Mouse (Mus musculus): ENCODE results near the gene Thap3.

The Thap3 gene

DNA sequence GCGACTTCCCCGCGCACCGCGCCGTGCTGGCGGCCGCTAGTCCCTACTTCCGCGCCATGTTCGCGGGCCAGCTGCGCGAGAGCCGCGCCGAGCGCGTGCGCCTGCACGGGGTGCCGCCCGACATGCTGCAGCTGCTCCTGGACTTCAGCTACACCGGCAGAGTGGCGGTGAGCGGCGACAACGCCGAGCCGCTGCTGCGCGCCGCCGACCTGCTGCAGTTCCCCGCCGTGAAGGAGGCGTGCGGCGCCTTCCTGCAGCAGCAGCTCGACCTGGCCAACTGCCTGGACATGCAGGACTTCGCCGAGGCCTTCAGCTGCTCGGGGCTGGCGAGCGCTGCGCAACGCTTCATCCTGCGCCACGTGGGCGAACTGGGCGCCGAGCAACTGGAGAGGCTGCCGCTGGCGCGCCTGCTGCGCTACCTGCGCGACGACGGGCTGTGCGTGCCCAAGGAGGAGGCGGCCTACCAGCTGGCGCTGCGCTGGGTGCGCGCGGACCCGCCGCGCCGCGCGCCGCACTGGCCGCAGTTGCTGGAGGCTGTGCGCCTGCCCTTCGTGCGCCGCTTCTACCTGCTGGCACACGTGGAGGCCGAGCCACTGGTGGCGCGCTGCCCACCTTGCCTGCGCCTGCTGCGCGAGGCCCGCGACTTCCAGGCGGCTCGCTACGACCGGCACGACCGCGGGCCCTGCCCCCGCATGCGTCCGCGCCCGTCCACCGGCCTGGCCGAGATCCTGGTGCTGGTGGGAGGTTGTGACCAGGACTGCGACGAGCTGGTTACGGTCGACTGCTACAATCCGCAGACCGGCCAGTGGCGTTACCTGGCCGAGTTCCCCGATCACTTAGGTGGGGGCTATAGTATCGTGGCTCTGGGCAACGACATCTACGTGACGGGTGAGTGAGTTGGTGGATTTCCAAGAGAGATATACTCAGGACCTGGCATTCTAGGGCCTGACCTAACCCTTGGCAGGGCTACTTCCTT is 20.6 kb upstream of the Thap3 start:
- DNase-seq (ENCODE audit: low spot score) = peak; percentile 71

DNA sequence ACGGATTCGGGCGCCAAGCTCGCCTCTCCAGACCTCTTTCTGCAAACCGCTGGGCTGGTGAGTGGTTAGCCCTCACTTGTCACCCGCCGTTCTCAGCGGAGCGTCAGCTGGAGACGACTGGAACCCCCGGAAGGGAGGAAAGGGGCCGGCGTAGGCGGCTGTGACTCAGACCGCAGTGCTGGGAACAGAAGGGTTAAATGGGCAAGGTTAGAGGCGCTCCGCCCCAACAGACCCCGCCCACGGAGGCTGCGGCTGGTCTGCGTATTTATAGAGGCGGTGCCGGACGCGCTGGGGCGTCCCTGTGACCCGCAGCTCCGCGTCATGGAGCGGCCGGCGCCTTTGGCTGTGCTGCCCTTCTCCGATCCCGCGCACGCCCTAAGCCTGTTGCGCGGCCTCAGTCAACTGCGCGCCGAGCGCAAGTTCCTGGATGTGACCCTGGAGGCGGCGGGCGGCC is 19.9 kb upstream of the Thap3 start, which contains the start of gene Klhl21:
Klhl21 (plus strand) TSS at position 182 of the 454 bp plus-strand sequence.
- peak; percentile 96 for DNase-seq (ENCODE audit: low spot score)

DNA sequence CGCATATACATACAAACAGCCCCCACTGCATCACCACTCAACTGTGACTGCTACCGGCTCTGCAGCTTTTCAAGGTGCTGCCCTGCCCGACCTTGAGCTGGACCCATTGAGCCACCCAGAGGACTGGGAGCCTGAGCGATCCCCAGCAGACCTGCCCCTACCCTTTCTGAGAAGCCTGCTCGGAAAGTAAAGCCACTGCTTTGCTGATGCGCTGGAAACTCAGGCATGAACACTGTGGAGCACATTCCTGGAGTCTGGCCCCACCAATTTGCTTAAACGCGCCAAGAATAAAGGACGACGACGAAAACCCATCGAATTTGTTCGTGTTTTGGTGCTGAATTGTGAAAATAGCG is 19.3 kb upstream of the Thap3 start:
- DNase-seq (ENCODE audit: low spot score) = no peak

DNA sequence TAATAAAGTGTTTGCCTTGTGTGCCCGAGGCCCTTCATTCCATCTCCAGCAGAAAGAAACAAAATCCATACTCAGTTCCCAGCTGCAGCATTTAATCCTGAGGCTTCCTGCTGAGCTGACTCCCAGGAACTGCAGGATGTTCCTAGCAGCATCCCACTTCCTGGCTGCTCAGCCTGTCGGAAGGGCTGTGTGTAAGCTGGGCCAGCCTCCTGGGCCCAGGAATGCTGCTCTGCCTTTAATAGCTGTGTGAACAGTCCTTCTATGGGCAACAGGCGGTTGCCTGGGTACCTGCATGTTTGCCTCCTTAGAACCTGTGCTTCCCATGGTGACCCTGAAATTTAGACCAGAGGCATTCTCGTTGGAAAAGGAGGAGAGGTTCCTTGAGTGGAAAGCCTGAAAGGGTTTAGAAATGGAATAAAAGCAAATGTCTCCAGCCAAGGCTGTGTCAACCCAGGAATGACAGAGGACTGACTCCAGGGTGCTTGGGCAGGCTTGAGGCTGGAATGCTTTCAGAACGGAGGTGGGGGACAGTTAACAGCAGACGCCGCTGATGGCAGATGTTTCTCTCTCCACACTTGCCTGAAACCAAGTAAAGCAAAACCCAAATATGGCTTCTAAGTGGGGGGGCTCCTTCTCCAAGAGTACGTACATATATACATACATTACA is 18.8 kb upstream of the Thap3 start:
- peak; percentile 46 for DNase-seq (ENCODE audit: low spot score)

DNA sequence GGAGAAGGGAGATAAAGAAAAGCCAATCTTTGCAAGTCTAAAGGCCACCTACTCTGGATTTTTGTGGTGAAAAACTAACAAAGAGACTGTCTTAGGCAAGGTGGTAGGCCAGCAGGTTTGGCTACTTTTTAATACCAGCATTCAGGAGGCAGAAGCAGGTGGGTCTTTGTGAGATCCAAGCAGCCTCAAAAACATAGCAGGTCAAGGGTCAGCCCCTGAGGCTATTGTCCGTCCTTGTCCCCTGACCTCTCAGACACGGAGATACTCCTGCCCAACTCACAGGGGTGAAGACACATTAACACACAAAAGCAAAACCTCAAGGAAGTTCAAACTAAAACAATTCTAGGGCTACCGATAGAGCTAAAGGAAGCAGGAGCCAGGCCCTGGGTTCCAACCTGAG is 18.0 kb upstream of the Thap3 start:
- DNase-seq (ENCODE audit: low spot score) = no peak

DNA sequence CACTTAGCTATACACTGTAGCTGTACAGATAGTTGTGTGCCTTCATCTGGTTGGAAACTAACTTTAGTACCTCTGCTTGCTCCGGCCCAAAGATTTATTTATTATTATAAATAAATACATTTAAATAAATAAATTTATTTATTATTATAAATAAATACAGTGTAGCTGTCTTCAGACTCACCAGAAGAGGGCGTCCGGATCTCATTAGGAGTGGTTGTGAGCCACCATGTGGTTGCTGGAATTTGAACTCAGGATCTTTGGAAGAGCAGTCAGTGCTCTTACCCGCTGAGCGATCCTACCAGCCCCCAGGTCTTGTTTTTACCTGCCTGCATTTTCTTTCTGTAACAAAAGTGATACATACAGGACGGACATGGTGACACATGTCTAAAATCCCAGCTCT is 17.3 kb upstream of the Thap3 start:
- no peak for DNase-seq (ENCODE audit: low spot score)

DNA sequence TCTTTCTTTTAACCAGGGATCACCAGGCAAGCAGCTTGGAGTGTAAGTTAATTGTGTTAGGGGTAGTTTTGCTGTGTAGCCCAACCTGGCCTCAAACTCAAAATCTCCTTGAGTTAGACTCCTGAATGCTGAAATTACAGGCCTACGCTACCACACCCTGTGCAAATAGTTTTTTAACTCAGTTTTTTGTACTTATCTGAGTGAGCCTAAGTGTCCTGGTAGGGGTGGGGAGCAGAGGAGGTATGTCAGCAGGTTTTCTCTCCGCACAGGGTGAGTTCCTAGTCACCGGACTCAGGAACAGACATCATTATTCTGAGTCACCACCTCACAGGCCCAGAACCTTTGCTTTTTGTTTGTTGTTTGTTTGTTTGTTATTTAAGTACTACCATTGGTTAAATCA is 13.3 kb upstream of the Thap3 start:
- no peak for DNase-seq (ENCODE audit: low spot score)

DNA sequence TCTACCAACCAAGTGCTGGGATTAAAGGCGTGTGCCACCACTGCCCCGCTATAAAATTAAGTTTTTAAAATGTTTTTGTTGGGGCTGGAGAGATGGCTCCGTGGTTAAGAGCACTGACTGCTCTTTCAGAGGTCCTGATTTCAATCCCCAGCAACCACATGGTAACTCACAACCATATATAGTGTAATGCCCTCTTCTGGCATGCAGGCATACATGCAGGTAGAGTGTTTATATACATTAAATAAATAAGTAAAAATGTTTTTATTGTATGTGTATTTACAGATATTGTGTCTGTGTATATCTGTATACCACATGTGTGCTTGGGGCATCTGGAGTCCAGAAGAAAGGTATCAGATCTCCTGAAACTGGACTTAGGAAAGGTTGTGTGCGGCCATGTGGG is 12.5 kb upstream of the Thap3 start:
- DNase-seq (ENCODE audit: low spot score) = no peak

DNA sequence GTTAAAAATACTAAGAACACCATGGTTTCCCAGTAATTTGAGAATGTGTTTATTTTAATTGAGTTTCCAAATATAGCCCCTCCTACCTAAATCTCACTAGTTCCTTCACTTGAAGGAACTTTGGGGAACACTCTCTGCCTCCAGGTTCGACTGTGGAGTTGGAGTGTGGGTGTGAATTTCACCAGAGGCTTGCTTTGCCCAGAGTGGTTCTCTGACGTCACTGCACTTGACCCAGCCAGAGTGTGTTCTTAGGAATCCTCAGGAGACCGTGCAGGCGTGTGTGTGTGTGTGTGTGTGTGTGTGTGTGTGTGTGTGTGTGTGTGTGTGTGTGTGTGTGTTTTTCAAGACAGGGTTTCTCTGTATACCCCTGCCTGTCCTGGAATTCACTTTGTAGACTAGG is 12.1 kb upstream of the Thap3 start:
- DNase-seq (ENCODE audit: low spot score) = no peak

DNA sequence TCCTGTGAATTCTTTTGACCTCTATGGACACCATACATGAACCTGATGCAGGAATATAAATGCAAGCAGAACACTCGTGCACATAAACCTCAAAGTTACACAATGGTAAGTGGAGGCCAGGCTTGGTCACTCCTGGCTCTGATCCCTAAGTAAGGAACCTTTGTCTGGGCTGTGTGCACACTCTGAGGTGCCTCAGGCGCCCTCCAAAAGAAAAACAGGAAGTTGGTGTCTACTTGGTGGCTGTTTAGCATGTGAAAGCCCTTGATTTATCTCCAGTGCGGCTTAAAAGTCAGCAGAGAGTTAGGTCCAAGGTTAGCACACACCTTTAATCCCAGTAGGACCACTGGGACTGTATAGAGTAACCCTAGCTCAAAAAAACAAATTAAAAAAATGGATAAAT is 10.7 kb upstream of the Thap3 start:
- DNase-seq (ENCODE audit: low spot score) = no peak

DNA sequence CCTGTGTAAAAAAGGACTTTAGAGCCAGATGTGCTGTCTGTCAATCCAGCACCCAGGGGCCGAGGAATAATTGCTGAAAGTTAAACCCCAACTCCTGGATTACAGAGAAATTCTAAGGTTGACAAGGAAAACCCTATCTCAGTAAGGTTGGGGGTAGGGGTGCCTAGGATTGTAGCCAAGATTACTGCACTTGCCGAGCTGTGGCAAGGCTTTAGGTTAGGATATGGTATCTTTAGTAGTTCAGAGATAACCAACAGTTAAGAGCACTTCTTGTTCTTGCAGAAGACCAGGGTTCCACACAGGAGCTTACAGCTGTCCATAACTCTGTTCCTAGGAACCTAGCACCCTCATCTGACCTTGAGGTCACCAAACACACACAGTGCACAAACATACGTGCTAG is 8.9 kb upstream of the Thap3 start:
- no peak for DNase-seq (ENCODE audit: low spot score)

DNA sequence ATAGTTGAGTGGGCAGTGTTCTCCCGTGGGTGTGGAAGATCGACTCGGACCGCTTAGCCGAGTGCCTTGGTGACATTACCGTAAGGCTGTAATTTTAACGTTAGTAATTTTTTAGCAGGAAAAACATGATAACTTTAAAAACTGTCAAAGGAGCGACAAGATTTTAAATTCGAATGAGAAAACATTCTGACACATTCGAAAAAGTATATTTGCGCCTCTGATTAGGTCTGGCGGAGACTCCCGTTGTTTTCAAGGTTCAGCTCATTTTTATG is 8.1 kb upstream of the Thap3 start:
- no peak for DNase-seq (ENCODE audit: low spot score)

DNA sequence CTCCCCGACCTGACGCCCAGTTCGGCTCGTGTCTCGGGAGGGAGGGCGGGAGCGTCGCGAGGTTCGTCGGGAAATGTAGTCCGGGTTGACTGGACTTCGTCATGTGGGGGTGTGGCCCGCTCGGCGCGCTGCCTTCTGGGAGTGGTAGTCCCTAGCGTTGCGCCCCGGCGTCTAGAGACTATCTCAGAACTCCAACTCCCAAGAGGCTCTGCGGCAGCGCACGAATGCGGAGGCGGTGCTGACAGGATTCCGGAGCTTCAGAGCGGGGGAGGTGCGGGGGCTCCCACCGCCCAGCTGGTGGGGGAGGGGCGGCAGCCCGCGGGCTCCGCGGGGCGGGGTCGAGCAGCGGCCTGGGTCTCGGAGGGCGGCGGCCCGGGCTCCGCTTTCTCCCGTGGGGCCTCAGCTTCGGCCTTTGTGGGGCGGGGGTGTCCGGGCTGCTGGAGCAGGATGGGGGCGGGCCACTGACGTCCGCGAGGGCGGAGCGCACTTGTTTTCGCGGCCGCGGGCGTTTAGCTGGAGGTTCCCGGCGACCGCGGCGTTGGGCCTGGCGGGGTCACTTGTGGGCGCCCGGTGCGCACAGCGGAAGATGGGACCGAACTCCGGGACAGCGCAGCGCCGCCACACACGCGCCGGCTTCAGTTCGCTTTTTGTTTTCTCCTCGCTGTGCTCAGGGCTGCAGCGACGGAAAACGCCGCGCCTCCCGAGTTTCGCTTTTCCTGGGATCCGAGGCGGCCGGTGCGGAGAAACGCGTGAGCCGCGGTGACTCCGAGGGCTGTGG is 7.6 kb upstream of the Thap3 start, which contains the start of gene Phf13:
Phf13 (minus strand) TSS at position 86 of the 778 bp plus-strand sequence.
- DNase-seq (ENCODE audit: low spot score) = peak; percentile 99

DNA sequence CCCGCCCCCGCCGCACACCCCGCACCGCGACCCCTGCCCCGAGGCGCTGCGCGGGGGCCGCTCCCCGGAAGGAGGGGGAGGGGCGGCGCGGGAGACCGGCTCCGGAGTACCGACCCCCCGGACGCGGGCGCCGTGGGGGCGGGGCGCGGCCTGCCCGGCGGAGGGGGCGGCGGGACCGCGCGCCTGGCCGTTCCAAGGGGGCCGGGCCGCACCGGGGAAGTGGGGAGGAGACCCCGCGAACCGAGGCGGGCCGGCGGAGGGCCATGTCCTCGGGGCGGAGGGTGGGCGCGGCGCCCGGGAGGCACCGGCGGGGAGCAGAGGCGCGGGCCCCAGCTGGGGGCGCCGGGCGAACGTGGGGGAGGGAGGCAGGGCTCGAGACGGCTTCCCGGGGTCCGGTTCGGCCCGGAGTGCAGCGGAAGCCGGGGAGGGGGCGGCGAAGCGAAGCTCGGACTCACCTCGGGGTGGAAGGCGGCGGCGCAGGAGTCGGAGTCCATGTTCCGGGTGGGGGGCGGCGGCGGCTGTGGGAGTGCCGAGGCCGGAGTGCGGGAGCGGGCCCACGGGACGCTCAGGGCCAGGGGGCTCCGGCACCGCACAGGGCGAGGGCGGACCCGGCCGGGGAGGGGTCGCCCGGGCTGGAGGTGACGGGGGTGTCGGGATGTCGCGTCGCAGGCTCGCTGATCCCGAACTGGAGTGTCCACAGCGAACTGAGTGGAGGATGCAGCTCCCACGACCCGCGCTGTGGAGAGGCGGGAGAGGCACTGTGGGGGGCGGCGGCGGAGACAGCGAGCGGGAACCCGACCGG is 6.8 kb upstream of the Thap3 start:
- peak; percentile 48 for DNase-seq (ENCODE audit: low spot score)

DNA sequence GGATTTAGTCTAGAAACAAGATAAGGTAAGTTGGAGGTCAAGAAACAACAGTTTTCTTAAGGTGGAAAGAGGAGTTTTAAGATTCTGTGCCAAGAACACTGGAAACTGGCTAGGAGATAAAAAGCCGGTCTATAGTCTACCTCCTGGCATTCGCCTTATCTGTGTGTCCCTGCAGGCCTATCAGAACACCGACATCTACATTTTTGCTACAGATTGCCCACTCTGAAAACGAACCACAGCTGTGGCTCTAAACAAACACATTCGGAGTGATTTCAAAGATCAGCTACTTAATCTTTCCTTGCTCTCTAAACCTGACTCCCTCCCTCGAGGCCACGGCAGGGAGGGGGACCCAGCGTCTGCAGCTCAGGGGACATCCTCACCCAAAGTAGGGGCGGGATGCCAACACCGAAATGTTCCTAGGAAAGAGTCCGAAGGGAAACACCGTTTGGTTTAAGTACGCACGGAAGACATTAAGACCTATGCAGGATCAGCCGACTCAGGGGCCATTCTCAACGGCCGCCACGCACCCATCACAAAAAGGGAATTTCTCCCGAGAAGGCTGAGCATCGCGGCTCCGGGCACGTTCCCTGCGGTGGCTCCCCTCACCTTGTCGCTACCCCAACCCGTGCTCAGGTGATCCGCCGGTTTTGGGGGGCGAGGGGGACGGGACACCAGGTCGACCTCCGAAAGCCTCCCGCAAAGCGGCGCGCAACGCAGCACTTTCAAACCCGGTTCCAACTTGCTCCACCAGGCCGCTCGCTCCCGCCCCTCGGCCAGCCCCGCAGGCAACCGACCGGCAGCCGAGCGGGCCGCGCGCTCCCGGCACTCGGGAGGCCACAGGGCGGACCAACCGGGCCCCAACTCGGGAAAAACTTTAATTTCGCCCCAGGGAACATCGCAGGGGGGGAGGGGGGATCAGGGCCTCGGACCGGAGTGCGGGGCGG is 5.7 kb upstream of the Thap3 start:
- no peak for DNase-seq (ENCODE audit: low spot score)

DNA sequence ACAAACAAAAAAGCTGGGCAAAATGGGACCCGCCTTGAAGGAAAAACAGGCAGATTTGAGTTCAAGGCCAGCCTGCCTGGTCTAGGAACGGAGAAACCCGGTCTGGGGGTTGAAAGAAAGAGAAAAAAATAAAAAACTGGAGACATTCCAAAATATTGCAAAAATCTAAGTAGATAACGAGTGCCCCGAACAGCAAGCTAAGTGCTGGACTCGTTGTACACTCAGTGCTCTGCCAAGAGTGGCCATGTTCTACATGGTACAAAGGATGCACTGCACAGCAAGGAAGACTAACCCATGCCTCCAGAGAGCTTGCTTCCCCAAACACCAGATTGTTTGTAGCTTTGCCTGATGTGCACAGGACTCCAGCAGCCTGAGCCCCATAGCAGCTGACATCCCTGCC is 4.2 kb upstream of the Thap3 start:
- DNase-seq (ENCODE audit: low spot score) = no peak

DNA sequence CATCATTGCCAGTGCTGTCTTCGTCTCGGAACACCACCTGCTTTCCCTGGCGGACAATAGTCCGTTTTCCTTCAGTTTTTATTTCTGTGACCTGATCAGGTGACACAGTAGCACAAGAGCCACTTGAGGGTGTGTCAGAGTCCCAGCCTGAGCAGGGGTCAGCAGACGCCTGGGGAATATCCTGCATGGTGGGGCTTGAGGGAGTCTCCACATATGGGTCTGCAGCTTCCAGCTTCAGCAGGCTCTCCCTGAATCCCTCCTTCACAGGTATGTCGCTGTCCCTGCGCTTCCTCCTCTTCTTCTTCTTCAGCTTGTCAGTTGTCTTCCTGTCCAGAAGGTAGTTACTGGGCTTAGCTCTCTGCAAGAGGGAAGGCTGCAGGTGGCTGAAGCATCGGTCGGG is 3.3 kb upstream of the Thap3 start:
- DNase-seq (ENCODE audit: low spot score) = no peak

DNA sequence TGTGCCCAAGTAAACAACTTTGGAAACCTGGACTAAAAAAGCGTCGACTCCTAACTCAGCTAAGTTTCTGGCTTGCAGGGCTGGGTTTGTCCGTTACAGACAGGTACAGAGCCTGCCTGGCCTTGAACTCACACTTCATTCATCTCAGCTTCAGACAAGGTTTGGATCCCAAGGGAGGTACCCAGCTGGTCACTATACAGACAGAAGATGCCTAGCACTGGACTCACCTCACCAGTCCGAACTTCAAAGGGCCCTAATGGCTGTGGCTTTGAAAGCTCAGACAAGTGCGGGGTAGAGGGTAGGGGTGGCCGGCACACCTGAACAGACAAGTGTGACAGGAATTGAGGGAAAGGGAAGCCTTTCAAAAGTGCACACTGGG is 302 bp upstream of the Thap3 start:
- DNase-seq (ENCODE audit: low spot score) = no peak

DNA sequence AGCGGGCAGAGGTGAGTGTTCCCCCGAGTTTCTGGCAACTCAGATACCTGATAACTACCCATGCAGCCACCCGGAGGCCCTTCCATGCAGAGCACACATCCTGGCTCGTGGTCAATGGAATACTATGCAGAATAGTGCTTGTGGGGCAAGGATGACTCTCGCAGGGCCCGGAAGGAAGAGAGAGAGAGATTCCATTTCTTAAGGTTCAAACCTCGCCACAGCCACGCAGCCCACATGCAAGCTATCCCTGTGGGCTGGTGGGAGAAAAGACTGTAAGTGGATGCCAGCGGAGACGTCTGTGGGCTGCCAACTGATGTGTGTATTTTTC is 819 bp downstream of the Thap3 start:
- no peak for DNase-seq (ENCODE audit: low spot score)

DNA sequence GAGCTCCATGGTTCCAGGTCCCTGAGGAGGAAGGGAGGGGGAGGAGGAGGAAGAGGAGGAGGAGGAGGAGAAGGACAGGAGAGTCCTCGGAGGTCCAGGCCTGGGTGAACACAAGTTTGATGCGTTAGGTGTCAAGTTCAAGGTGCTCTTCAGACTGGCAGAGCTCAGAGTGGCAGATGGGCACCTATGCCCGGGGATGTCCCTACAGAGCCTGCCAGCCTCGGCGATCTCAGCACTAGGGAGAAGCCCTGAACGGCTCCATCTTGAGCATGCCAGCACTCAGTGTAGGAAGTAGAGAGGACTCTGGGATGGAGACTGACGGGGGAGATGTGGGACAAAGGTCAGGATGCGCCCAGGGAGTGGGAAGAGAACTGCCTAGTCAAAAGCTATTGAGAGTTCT is 2.1 kb downstream of the Thap3 start:
- no peak for DNase-seq (ENCODE audit: low spot score)

DNA sequence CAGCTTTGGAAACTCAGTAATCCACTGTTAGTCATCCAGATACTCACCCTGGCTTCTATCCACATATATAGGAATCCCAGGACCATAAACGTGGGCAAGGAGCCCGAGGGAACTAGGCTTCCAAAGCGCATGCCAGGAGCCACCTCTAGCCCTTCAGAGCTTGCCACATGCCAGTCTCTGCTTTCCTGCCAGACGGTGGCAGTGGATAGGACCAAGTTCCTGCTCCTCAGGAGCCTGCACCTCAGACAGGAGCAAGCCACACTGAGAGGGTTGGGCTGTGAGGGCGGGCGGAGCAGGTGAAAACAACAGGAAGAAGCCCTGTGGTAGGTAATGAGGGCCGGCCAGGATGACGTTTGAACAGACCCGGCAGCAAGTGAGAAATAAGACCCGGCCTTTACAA is 2.9 kb downstream of the Thap3 start:
- DNase-seq (ENCODE audit: low spot score) = no peak

Measured in layer of hippocampus, adult 11-12 months (tissue).